Mouse (Mus musculus): ENCODE data around the gene Obp2a.

DNA sequence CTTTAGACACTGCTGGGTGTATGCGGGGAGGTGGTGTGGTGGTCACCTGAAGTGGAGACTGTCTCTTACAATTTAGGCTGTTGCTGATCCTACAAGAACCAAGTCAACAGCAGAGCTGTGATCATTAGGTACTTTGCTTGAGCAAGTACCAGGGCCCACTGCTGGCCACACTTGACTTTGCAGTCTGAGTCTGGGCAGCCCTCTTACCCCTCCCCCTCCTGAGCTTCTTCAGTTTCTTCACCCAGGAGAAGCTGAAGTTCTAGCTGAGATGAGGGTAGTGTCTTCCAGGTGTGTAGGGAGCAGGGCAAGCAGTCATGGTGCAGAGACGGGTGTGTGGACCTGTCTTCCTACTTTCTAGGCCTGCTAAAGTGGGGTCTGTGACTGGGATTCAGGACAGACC lies 8.3 kb downstream of the Obp2a start:
- TF ChIP-seq CTCF (IDR thresholded peaks at IDR 0.05; ENCODE audit: borderline replicate concordance, extremely low read depth, insufficient read depth, insufficient read length) (peak; percentile 41; the same call in 1 of the 2 replicates), POLR2A (IDR thresholded peaks at IDR 0.05; ENCODE audit: borderline replicate concordance, extremely low read depth, insufficient read depth, insufficient read length, poor library complexity, severe bottlenecking) (no peak)

Data from brain, embryonic 14.5 days (tissue).